Mouse (Mus musculus): ENCODE measurements around the gene Nr1d2. TPM values are rescaled to one million over a fixed set of nuclear protein-coding genes. Genes with fewer than 3 reads are reported as not detected.
A peak's percentile ranks its signal among the peaks of the same experiment; 100 is the strongest.
"Not testable (repeated sequence)": the region's sequence is repeated elsewhere in the genome, so short reads cannot be mapped to it uniquely, and the experiment has no call there.

Nr1d2 gene
- polyA plus RNA-seq, 1 experiment from 2014 or later = 10.0 TPM

DNA sequence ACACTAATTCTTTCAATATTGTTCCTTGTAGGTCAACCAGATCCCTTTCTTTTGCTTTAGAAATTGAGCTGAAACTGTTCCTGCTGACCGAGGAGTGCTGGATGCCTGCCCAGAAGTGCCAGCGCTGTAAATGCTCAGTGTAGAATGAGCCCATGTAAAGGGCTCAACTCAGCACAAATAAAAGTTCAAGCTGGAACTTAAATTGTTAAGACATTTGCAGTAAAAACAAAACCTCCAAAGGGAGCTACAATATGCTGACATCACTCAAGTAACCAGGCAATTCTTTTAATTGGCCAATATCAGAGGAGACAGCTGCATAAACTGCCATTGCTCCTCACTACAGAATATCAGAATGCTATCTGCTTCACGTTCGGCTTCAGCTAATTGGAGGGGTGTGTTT, 24.5 kb upstream of the Nr1d2 start:
- no peak overlapping the region; the same call in 1 of the 2 replicates for H3K27ac ChIP-seq (replicated peaks)
- H3K9ac ChIP-seq = peak overlapping the region; percentile 17; the same call in 1 of the 2 replicates
- peaks cover 3% of the 10 kb centered on the region; the same call in 1 of the 2 replicates for H3K9me3 ChIP-seq
- no peak overlapping the region for H3K4me3 ChIP-seq
- H3K27me3 ChIP-seq (replicated peaks) = no peaks in the 10 kb centered on the region
- WGBS = 35% methylated on average over 4 of the region's 4 CpGs
- H3K4me2 ChIP-seq = no peak overlapping the region; the same call in 1 of the 2 replicates
- H3K36me3 ChIP-seq = peaks cover 37% of the 10 kb centered on the region
- ATAC-seq (ENCODE audit: extremely low read depth, insufficient number of reproducible peaks, low FRiP score, low TSS enrichment) = no peak
- peaks cover 14% of the 10 kb centered on the region for H3K4me1 ChIP-seq

DNA sequence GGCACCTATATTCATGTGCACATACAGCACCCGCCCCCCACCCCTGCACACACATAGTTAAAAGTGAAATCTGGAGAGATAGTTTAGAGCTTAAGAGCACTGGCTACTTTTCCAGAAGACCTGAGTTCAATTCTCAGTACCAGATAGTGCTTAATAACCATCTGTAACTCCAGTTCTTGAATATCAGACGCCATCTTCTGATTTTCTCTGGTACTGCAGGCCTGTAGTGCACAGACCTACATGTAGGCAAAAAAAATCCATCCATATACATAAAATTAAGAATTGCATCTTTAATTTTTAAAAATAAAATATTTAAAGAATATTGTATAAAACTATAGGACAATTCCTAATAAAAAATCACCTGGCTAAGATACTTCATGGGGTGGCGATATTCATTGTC, 22.3 kb upstream of the Nr1d2 start:
- peaks cover 3% of the 10 kb centered on the region; the same call in 1 of the 2 replicates for H3K9me3 ChIP-seq
- no peak overlapping the region for H3K4me3 ChIP-seq
- peaks cover 12% of the 10 kb centered on the region for H3K4me1 ChIP-seq
- no peak for ATAC-seq (ENCODE audit: extremely low read depth, insufficient number of reproducible peaks, low FRiP score, low TSS enrichment)
- no peak overlapping the region for H3K27ac ChIP-seq (replicated peaks)
- H3K36me3 ChIP-seq = peaks cover 17% of the 10 kb centered on the region
- no peak overlapping the region for H3K9ac ChIP-seq
- WGBS = 90% methylated on average over 3 of the region's 3 CpGs
- no peaks in the 10 kb centered on the region for H3K27me3 ChIP-seq (replicated peaks)
- H3K4me2 ChIP-seq = no peak overlapping the region

DNA sequence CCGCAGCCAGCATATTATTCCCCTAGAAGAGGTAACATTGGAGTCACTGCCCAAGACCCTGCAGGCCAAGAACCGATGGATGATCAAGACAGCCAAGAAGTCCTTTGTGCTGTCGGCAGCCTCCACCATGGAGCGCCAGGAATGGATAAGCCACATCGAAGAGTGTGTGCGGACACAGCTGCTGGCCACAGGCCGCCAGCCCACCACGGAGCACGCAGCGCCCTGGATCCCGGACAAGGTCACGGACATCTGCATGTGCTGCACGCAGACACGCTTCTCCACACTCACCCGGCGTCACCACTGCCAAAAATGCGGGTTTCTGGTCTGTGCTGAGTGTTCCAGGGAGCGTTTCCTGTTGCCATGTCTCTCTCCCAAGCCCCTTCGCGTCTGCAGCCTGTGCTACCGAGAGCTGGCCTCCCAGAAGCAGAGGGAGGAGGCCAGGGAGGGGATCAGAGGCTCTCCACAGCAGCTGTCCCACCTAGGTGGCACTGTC, 3.8 kb upstream of the Nr1d2 start:
- WGBS = 80% methylated on average over 21 of the region's 21 CpGs
- Histone ChIP-seq H3K4me1 (peaks cover 7% of the 10 kb centered on the region), H3K9ac (no peak overlapping the region), H3K4me2 (no peak overlapping the region), H3K27me3 (replicated peaks) (no peaks in the 10 kb centered on the region), H3K9me3 (no peaks in the 10 kb centered on the region), H3K36me3 (no peaks in the 10 kb centered on the region), H3K4me3 (no peak overlapping the region), H3K27ac (replicated peaks) (no peak overlapping the region)
- ATAC-seq (ENCODE audit: extremely low read depth, insufficient number of reproducible peaks, low FRiP score, low TSS enrichment) = no peak

DNA sequence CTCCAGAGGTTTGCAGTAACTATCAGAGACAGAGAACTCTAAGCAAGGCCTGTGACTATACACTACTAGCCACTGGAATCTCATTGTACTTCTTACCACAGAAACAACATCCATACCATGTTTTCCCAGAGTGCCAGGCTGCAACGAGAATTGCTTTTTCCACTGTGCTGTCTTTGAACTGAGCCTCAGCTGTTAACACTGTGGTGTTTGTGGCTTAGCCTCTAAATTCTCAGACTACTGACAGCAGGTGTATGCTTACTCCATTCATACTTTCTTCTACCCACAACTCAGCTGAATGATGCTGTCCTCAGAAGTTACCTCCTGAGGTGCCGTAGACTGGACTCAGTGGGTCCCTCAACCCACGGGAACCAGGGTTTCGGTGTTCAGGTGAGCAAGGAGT, 2.9 kb upstream of the Nr1d2 start:
- no peak overlapping the region for H3K27ac ChIP-seq (replicated peaks)
- H3K9ac ChIP-seq = no peak overlapping the region
- H3K4me1 ChIP-seq = peaks cover 16% of the 10 kb centered on the region
- H3K9me3 ChIP-seq = no peaks in the 10 kb centered on the region
- ATAC-seq (ENCODE audit: extremely low read depth, insufficient number of reproducible peaks, low FRiP score, low TSS enrichment) = no peak
- H3K4me2 ChIP-seq = no peak overlapping the region
- WGBS = 79% methylated on average over 4 of the region's 4 CpGs
- H3K4me3 ChIP-seq = no peak overlapping the region
- no peaks in the 10 kb centered on the region for H3K27me3 ChIP-seq (replicated peaks)
- no peaks in the 10 kb centered on the region for H3K36me3 ChIP-seq

DNA sequence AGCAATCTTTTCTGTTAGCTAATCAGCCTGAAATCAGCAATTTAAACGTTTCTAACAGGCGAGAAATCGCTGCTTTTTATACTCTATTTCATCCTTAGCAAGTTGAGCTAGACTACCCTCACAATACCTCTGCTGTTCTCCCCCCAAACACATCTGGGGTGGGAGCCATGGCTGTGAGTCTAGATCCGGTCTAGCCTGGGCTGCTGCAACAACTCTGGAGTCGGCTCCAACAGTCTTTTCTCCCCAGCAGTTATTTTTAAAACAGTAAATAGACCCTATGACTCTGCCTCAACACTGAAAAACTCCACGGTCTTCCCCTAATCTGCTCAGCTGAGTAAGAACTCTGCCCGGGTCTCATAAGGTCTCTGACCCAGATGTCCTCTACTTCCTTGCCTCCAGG, 1.2 kb upstream of the Nr1d2 start:
- H3K27me3 ChIP-seq (replicated peaks) = no peaks in the 10 kb centered on the region
- H3K36me3 ChIP-seq = no peaks in the 10 kb centered on the region
- no peak overlapping the region for H3K27ac ChIP-seq (replicated peaks)
- H3K4me3 ChIP-seq = no peak overlapping the region
- no peaks in the 10 kb centered on the region for H3K9me3 ChIP-seq
- no peak for ATAC-seq (ENCODE audit: extremely low read depth, insufficient number of reproducible peaks, low FRiP score, low TSS enrichment)
- 53% methylated on average over 7 of the region's 7 CpGs for WGBS
- H3K4me1 ChIP-seq = peaks cover 21% of the 10 kb centered on the region
- 0 out of 2 replicates have a peak overlapping the region, but pooled peaks have one; percentile 88 for H3K9ac ChIP-seq
- peak overlapping the region; percentile 78 for H3K4me2 ChIP-seq

DNA sequence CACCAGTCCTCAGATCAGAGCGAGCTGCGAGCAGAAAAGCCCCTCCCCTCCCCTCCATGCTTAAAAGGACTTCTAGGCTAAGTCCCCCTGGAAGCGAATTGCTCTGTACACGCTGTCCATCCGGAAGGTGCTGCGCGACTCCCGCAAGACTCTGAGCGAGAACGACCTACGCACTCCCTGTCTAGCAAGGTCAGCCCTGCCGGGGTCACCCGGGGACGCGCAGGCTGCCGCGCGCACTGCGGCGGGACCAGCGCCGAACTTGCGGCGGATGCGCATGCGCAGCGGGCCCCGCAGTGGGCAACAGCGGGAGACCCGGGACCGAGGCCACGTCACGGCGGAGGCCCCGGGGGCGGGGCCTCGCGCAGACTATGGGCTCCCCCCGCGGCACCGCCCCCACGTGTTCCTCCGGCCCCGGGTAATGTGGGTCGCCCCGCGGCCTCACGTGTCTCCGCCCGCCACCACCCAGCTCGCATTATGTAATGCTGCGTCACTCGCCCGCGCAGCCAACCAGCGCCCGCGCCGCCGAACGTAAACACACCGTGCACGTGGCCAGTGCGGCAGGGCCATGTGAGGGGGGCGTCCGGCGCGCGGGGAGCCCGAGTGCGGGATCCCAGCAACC, 687 bp downstream of the Nr1d2 start:
- Histone ChIP-seq H3K9ac (peak overlapping the region; percentile 88), H3K27ac (replicated peaks) (peak overlapping the region; percentile 94), H3K4me3 (peak overlapping the region; percentile 92), H3K4me1 (peaks cover 38% of the 10 kb centered on the region), H3K4me2 (peak overlapping the region; percentile 78), H3K36me3 (no peaks in the 10 kb centered on the region), H3K27me3 (replicated peaks) (no peaks in the 10 kb centered on the region), H3K9me3 (no peaks in the 10 kb centered on the region)
- ATAC-seq (ENCODE audit: extremely low read depth, insufficient number of reproducible peaks, low FRiP score, low TSS enrichment) = peak; percentile 87
- under 1% methylated on average over 70 of the region's 71 CpGs for WGBS

DNA sequence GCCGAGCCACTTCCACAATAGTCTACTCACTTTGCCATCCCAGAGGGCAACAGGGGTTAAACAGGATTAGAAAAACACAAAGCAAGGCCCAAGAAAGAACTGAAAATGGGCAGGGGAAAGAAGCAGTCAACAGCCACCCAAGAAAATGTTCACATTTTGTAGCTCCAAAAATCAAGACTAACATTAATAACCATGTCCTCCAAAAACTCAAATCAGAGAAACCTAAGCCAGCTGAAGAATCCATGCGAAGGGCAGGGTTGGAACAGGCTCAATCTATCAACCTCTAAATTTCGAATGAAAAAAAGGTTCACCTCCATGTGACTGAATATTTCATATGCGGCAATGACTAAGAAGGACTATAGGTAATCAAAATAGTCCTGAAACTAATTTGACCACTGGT, 1.5 kb downstream of the Nr1d2 start:
- peak overlapping the region; percentile 92 for H3K4me3 ChIP-seq
- no peaks in the 10 kb centered on the region for H3K9me3 ChIP-seq

DNA sequence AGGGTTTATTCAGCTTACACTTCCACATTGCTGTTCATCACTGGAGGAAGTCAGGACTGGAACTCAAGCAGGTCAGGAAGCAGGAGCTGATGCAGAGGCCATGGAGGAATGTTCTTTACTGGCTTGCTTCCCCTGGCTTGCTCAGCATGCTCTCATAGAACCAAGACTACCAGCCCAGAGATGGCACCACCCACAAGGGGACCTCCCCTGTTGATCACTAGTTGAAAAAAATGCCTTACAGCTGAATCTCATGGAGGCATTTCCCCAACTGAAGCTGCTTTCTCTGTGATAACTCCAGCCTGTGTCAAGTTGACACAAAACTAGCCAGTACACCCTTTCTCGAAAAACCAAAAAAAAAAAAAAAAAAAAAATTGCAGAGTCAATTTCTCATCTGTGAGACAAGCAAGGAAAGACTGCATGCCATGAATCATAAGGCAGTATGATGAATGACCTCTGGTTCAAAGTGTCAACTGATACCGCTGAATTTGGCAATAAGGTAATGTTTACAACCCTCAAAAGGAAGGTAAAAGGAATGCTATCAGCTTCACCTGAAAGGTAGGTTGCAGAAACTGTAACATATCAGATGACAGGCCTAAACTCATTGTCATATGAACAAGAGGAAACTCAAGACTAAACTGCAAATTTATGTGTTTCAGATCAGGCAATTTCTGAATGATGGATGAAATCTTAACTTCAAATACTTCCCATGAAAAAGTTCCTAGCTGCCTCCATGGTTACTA, 2.3 kb downstream of the Nr1d2 start:
- H3K4me2 ChIP-seq; H3K9me3 ChIP-seq; H3K9ac ChIP-seq; H3K36me3 ChIP-seq; H3K27ac ChIP-seq (replicated peaks); H3K27me3 ChIP-seq (replicated peaks); ATAC-seq (ENCODE audit: extremely low read depth, insufficient number of reproducible peaks, low FRiP score, low TSS enrichment); H3K4me3 ChIP-seq: not testable (repeated sequence)
- H3K4me1 ChIP-seq = peaks cover 44% of the 10 kb centered on the region
- 78% methylated on average over 2 of the region's 2 CpGs for WGBS

More for the DNA sequence above, 1.5 kb downstream of the Nr1d2 start:
- peaks cover 44% of the 10 kb centered on the region for H3K4me1 ChIP-seq
- no peaks in the 10 kb centered on the region for H3K27me3 ChIP-seq (replicated peaks)
- WGBS = 75% methylated on average over 4 of the region's 4 CpGs
- peak overlapping the region; percentile 78 for H3K4me2 ChIP-seq
- peak overlapping the region; percentile 88; the same call in 1 of the 2 replicates for H3K9ac ChIP-seq
- H3K36me3 ChIP-seq = no peaks in the 10 kb centered on the region
- ATAC-seq (ENCODE audit: extremely low read depth, insufficient number of reproducible peaks, low FRiP score, low TSS enrichment) = no peak
- H3K27ac ChIP-seq (replicated peaks) = peak overlapping the region; percentile 94

DNA sequence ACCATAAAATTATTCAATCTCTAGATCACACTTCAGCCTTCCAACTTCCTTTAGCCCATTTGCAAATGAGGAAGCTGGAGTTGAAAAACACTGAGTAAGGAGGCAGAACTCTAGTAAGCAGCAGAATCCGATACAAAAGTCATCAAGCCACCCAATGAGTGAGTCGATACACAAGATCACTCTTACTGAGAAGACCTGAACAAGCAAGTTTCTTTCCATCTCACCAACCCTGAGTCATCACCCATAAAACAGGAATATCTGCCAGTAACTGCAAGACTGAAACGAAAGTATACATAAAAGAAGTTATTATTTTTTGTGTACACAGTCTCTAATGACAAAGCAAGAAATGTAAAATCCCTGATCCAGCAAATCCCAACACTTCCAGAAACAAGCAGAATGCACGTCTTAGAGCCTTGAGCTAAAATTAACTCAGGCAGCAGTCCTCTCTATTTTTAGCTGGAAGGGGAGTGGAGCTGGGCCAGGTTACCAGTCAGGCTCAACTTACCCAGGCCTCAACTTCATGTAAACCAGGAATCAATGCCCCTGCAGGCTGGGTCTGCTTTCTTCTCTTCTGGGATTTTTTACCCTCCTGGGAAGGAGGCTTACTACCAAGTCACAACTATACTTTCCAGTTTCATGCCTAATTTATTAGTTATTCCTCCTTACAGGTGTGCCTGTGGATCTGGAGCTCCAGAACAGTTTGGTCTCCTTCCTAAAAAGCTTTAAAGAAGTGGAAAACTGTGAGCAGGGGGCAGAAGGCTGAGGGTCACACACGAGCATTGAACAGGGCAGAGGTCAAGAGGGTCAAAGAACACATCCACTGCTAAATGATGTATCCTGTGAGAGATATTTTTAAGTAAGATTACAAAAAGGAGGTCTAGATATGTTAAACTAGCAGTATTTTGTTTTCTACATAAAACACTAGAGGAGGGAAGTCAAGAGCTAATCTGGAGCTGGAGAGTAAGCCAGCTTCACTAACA, 4.7 kb downstream of the Nr1d2 start:
- Histone ChIP-seq H3K9ac (peak overlapping the region; percentile 67), H3K27ac (replicated peaks) (peak overlapping the region; percentile 91), H3K4me3 (peak overlapping the region; percentile 8; the same call in 1 of the 2 replicates), H3K9me3 (no peaks in the 10 kb centered on the region), H3K36me3 (no peaks in the 10 kb centered on the region), H3K4me1 (peaks cover 38% of the 10 kb centered on the region), H3K27me3 (replicated peaks) (no peaks in the 10 kb centered on the region), H3K4me2 (peak overlapping the region; percentile 61)
- ATAC-seq (ENCODE audit: extremely low read depth, insufficient number of reproducible peaks, low FRiP score, low TSS enrichment) = no peak
- WGBS = 38% methylated on average over 5 of the region's 5 CpGs

DNA sequence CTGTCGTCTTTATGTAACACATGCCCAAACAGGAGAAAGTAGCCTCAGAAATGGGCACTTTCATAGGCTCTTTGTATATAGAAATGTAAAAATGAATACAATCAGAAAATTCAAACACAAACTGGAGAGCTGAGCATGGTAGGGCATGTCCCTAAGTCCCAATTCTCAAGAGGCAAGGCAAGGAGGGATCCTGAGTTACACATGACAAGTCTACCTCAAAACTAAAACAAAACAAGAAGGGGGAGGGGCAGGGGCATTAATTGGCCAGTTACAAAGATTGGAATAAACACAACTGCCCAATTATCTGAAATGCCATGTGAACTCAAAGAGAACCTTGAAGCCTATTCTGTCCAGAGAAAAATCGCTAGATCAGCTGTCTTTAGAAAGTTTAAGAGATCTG, 5.9 kb downstream of the Nr1d2 start:
- whole genome bisulfite sequencing = 73% methylated on average over 2 of the region's 2 CpGs
- Histone ChIP-seq H3K9ac (no peak overlapping the region), H3K4me2 (peak overlapping the region; percentile 61), H3K27ac (replicated peaks) (peak overlapping the region; percentile 91), H3K9me3 (no peaks in the 10 kb centered on the region), H3K27me3 (replicated peaks) (no peaks in the 10 kb centered on the region), H3K36me3 (no peaks in the 10 kb centered on the region), H3K4me3 (no peak overlapping the region), H3K4me1 (peaks cover 38% of the 10 kb centered on the region)
- ATAC-seq (ENCODE audit: extremely low read depth, insufficient number of reproducible peaks, low FRiP score, low TSS enrichment) = no peak

DNA sequence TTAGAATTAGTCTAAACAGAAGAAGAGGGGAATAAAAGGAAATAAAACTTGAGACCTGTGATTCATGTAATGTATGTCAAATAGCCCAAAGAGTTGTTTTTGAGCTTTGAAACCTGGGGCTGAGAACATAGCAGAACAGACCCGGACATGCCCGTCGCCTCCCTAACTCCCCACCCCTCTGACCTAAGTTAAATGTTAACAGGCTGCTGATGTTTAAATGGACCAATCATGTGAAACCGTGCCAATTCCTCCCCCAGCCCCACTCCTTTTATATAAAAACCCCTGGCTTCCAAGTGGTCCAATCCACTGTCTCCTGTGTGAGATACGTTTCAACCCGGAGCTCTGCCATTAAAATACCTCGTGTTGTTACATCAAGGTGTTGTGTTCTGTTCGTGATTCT, 7.1 kb downstream of the Nr1d2 start:
- not testable (repeated sequence) for H3K36me3 ChIP-seq; ATAC-seq (ENCODE audit: extremely low read depth, insufficient number of reproducible peaks, low FRiP score, low TSS enrichment); H3K4me2 ChIP-seq; H3K27ac ChIP-seq (replicated peaks); H3K9ac ChIP-seq; H3K27me3 ChIP-seq (replicated peaks); H3K4me3 ChIP-seq; H3K9me3 ChIP-seq
- peaks cover 29% of the 10 kb centered on the region for H3K4me1 ChIP-seq
- WGBS = 88% methylated on average over 8 of the region's 8 CpGs
